Mouse (Mus musculus): Measurements from ENCODE around the gene Shroom1.

- TF ChIP-seq CTCF (IDR thresholded peaks at IDR 0.05; ENCODE audit: low read depth, low read length) (no peak), POLR2A (IDR thresholded peaks at IDR 0.05; ENCODE audit: borderline replicate concordance, low read depth, low read length) (no peak)
Measured at GRCm38 (mm10) chr11:53500569-53500968, 43.6 kb downstream of the Shroom1 start.
